Mouse (Mus musculus) cerebellum, adult 2 months (tissue): ENCODE measurements around the gene Rpl27.

Experiments used
- CTCF ChIP-seq: fragments of 200-500 bp; IDR thresholded peaks from 2 replicates; pipeline ENCODE4 v1.5.1; 2011; ENCODE audit warnings: low read depth, mild to moderate bottlenecking, control low read depth, low read length, moderate library complexity, borderline replicate concordance; ENCODE audit not compliant: insufficient read depth
- POLR2A ChIP-seq: fragments of 200-500 bp; IDR thresholded peaks from 2 replicates; pipeline ENCODE4 v1.6.1; 2011; ENCODE audit warnings: low read length, control low read depth, borderline replicate concordance; ENCODE audit not compliant: insufficient read depth

DNA sequence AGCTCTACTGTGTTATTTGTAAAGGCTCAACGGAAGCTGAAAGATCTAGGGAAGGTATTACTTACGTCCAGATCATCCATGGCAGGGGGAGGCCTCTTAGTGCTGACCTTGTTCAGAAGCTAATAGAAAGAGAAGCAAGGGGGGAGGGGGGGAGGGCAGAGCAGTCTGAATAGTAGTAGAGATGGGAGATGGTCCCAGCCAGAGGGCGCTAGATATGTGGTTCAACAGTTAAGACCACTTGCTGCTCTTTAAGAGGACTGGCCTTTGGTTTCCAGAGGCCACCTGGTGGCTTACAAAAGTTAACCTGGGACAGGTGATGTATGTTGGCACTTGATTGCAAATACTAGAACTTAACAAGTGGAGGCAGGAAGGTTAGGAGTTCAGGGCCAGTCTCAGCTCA, 22.5 kb upstream of the Rpl27 start:
- TF ChIP-seq CTCF (no peak), POLR2A (no peak)
